Mouse (Mus musculus): ENCODE data around the gene Rnf115. TPM values are rescaled to one million over a fixed set of nuclear protein-coding genes. Genes with fewer than 3 reads are reported as not detected.
"Not testable (repeated sequence)": the region's sequence is repeated elsewhere in the genome, so short reads cannot be mapped to it uniquely, and the experiment has no call there.

Rnf115 gene
- 10 to 100 TPM; 58.6 to 61.8 (median 60.4) TPM for total RNA-seq (2022)

DNA sequence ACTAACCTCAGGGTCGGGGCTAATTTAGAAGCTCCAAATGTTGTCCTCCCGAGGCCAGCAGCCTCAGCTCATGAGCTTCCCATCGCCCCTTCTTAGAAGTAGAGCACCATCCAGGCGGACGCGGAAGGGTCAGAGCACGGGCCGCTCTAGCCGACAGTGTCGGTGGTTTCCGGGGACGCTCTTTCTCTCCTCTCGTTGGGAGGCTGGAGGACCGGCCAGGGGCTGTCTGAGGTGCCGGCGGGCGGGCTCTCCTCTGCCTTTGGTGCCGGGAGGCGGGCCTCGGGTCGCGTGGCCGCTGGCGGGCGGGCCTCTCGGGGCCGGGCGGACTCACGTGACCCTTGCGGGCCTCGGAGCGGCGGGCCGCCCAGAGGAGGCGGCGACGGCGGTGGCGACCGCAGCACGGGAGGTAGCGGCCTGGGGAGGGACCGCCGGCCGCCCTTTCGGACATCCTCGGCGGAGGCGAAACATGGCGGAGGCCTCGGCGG is at the start of gene Rnf115, which contains the start of gene Polr3c:
TSS of gene Rnf115 (plus strand) at position 322 of the 485 bp plus-strand sequence.
TSS of gene Polr3c (minus strand) at position 286 of the 485 bp plus-strand sequence.
- DNase-seq (ENCODE audit: low spot score in 2 of 2) = peak; percentile 93

GRCm38 (mm10) chr3:96678456-96678855 is 49.0 kb upstream of the Rnf115 start:
- no peak for DNase-seq (ENCODE audit: low spot score in 2 of 2)

DNA sequence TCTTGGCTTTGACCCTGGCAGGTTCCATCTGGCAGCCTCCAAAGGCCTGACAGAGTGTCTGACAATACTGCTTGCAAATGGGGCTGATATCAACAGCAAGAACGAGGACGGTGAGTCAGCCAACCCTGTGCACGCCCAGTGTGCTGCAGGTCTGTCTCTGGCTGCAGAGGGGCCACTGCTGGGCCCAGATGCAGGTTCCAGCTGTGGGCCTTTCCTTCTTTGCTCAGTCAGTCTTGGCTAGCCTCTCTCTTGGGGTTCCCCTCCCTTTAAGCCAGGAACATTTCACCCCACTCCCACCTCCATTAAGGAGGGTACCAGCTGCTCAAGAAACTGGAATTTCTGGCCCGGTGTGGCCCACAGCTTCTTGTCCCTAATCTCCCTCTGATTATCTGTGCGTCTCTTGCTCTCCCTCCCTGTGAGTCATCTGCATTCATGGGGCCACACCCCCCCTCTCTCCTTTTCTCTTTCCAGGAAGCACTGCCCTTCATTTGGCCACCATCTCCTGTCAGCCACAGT is 48.2 kb upstream of the Rnf115 start:
- no peak for DNase-seq (ENCODE audit: low spot score in 2 of 2)

DNA sequence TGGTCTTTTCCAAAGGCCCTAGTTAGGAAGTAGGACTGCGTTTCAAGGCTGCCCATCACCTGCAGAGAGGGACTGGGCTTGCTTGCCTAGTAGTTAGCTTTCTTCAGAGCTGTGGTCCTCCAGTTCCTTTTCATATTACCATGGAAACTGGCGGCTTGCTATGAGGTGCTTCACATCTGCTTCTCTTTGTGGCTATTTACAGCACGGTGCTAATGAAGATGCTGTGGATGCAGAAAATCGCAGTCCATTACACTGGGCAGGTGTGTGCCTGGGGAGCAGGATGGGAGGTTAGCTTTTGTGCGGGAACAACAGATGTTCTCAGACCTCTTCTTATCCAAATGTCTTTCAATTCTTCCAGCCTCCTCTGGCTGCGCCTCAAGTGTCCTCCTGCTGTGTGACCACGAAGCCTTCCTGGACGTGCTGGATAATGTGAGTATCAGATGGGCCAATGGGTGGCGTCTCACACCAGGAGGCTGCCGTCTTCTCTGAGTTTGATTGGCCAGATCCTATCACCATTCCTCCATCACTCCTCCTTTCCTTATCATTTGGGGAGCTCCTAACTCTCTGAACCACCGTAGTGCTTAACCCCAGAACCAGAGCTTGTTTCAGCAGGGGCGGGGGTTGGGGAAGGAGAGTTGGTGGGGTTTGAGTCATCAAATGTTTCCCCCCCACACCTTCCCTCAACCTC is 47.1 kb upstream of the Rnf115 start:
- DNase-seq (ENCODE audit: low spot score in 2 of 2) = no peak

GRCm38 (mm10) chr3:96683496-96683895 is 44.0 kb upstream of the Rnf115 start:
- no peak for DNase-seq (ENCODE audit: low spot score in 2 of 2)

DNA sequence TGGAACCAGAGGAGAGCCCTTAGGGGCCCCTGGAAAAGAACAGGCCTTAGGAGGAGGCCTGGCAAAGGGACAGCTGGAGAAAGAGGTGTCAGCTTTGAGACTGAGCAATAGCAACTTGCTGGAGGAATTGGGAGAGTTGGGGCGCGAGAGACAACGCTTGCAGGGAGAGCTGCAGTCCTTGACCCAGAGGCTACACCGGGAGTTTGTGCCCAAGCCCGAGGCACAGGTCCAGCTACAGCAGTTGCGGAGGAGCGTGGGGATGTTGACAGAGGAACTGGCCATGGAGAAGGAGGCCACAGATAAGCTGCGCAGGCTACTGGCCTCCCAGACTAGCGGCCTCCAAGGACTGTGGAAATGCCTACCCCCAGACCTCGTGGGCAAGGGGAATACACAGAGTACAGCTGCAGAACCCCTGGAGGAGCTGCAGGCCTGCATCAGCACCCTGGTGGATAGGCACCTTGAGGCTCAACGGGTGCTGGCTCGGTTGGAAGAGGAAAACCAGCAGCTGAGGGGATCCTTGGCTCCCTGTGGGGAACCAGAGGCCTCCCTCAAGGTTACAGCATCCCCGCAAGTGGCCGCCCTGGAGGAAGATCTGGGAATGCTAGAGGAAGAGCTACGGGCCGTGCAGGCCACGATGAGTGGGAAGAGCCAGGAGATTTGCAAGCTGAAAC is 43.2 kb upstream of the Rnf115 start:
- DNase-seq (ENCODE audit: low spot score in 2 of 2) = no peak

GRCm38 (mm10) chr3:96684822-96685156 is 42.7 kb upstream of the Rnf115 start:
- no peak for DNase-seq (ENCODE audit: low spot score in 2 of 2)

DNA sequence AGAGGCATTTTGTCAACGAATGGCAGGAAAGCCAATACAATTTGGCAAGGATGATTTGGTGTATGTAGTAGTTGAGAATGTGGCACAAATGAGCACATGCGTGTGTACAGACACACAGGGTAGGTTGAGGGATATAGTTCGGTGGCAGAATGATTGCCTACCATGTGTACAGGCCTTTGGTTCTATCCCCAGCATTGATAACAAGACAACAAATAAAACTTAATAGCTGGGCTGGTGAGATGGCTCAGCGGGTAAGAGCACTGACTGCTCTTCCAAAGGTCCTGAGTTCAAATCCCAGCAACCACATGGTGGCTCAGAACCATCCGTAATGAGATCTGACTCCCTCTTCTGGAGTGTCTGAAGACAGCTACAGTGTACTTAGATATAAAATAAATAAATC is 41.4 kb upstream of the Rnf115 start:
- not testable (repeated sequence) for DNase-seq (ENCODE audit: low spot score in 2 of 2)

GRCm38 (mm10) chr3:96688854-96689253 is 38.6 kb upstream of the Rnf115 start:
- DNase-seq (ENCODE audit: low spot score in 2 of 2) = no peak

DNA sequence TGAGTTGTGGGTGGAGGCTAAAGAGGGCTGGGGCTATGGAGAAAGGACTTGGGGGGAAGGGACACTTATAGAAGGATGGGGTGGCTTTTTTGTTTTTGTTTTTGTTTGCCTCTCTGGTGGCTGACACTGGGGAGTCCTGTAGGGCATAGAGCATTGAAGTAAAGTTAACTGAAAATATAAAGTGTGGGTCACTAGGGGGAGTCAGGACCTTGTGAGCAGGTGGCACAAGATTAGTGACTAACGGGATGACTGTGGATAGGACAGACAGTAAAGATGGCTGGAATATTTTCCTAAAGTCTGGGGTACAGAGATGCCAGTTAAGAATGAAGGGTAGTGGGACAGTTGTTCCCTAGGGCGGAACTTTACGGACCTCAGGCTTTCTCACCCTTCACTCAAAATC is 37.2 kb upstream of the Rnf115 start:
- DNase-seq (ENCODE audit: low spot score in 2 of 2) = no peak

- no peak for DNase-seq (ENCODE audit: low spot score in 2 of 2)
These were observed 35.0 kb upstream of the Rnf115 start for GRCm38 (mm10) chr3:96692506-96692905.

- DNase-seq (ENCODE audit: low spot score in 2 of 2) = no peak
These were observed 33.9 kb upstream of the Rnf115 start for GRCm38 (mm10) chr3:96693579-96693978.

- peak in 1 of 2 experiments; percentile 32 for DNase-seq (ENCODE audit: low spot score in 2 of 2)
These were observed 31.2 kb upstream of the Rnf115 start, which contains the start of gene Pias3 for GRCm38 (mm10) chr3:96696198-96696765. Pias3 (plus strand) TSS chr3:96696384.

GRCm38 (mm10) chr3:96696766-96697732 is 30.4 kb upstream of the Rnf115 start:
- DNase-seq (ENCODE audit: low spot score in 2 of 2) = peak; percentile 57 to 74

- no peak for DNase-seq (ENCODE audit: low spot score in 2 of 2)
These were observed 28.3 kb upstream of the Rnf115 start for GRCm38 (mm10) chr3:96698993-96699690.

- DNase-seq (ENCODE audit: low spot score in 2 of 2) = no peak
These were observed 27.1 kb upstream of the Rnf115 start for GRCm38 (mm10) chr3:96700376-96700775.

- DNase-seq (ENCODE audit: low spot score in 2 of 2) = no peak
These were observed 26.5 kb upstream of the Rnf115 start for GRCm38 (mm10) chr3:96701003-96701402.

- no peak for DNase-seq (ENCODE audit: low spot score in 2 of 2)
These were observed 22.7 kb upstream of the Rnf115 start for GRCm38 (mm10) chr3:96704778-96705177.

GRCm38 (mm10) chr3:96706217-96706616 is 21.2 kb upstream of the Rnf115 start:
- DNase-seq (ENCODE audit: low spot score in 2 of 2) = no peak

DNA sequence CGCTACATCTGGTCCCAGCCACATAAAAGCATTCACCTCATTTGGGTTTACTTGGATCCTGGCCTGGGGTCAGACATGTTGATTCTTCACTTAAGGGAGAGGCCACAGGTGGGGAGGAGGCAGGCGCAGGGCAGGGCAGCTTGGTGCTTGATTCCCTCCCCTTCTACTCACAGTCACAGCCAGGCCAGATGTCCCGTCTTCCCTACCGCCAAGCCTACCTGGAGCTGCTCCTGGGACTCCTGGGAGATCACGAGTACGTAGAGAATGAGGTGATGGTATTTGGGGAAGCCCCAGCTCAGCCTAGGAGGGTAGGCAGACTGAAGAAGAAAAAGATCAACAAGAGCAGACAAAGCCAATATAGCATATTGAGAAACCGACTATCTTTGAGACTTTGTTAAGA is 20.5 kb upstream of the Rnf115 start:
- DNase-seq (ENCODE audit: low spot score in 2 of 2) = no peak
